Mouse (Mus musculus) adipocyte (in vitro differentiated cells): ENCODE results near the gene Fah.

Experiments used
- DNase-seq: peaks from one replicate; pipeline ENCODE4 v3.0.0-alpha.2; 2016; ENCODE audit warnings: low spot score

The Fah gene

GRCm38 (mm10) chr7:84594917-84595303 lies 11.6 kb downstream of the Fah start:
- DNase-seq, result no peak

GRCm38 (mm10) chr7:84594087-84594916 lies 12.2 kb downstream of the Fah start:
- DNase-seq, result peak; percentile 78

GRCm38 (mm10) chr7:84591347-84591746 lies 15.2 kb downstream of the Fah start:
- DNase-seq, result no peak

- no peak for DNase-seq
These were observed 15.9 kb downstream of the Fah start for GRCm38 (mm10) chr7:84590622-84591021.

- no peak for DNase-seq
These were observed 19.3 kb downstream of the Fah start for GRCm38 (mm10) chr7:84587101-84587783.

- no peak for DNase-seq
These were observed 20.0 kb downstream of the Fah start for GRCm38 (mm10) chr7:84586360-84587100.

- no peak for DNase-seq
These were observed 21.4 kb downstream of the Fah start for GRCm38 (mm10) chr7:84585086-84585485.

- no peak for DNase-seq
These were observed 26.8 kb downstream of the Fah start for GRCm38 (mm10) chr7:84579769-84580168.

- DNase-seq, result no peak
These were observed 27.7 kb downstream of the Fah start for GRCm38 (mm10) chr7:84578841-84579240.

- peak; percentile 11 for DNase-seq
These were observed 29.5 kb downstream of the Fah start for GRCm38 (mm10) chr7:84577034-84577433.

- DNase-seq, result no peak
These were observed 40.3 kb downstream of the Fah start for GRCm38 (mm10) chr7:84566200-84566599.

- DNase-seq, result no peak
These were observed 42.3 kb downstream of the Fah start for GRCm38 (mm10) chr7:84564236-84564635.

GRCm38 (mm10) chr7:84560500-84560899 lies 46.0 kb downstream of the Fah start:
- no peak for DNase-seq

GRCm38 (mm10) chr7:84557332-84557731 lies 49.2 kb downstream of the Fah start:
- DNase-seq, result no peak

- no peak for DNase-seq
These were observed 51.2 kb downstream of the Fah start for GRCm38 (mm10) chr7:84555294-84555693.

GRCm38 (mm10) chr7:84551472-84551871 lies 55.0 kb downstream of the Fah start:
- DNase-seq, result no peak

- no peak for DNase-seq
These were observed 59.9 kb downstream of the Fah start for GRCm38 (mm10) chr7:84546667-84547066.

GRCm38 (mm10) chr7:84544946-84545345 lies 61.6 kb downstream of the Fah start:
- no peak for DNase-seq
